Mouse (Mus musculus): ENCODE data around the gene Dnm3. TPM values are rescaled to one million over a fixed set of nuclear protein-coding genes. Genes with fewer than 3 reads are reported as not detected.

Dnm3 gene
- polyA plus RNA-seq, 1 experiment from 2014 or later: 7.2 TPM

DNA sequence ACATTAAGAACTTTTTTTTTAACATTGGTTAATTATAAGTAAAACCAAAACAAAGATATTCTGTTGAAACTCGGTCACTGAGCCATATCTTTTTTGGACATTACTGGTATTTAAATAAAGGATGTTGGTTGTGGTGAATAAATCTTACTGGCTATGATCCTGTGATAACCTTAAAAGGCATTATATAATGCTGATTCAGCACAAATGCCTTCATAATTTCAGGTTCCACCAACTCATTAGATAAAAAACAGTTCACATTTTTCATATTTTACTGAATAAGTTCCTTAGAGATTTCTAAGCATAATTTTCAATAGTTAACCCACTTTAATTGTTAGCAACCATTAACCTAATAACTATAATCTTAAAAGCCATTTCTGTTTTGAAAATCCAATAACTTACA, 4.9 kb downstream of the Dnm3 start:
- Histone ChIP-seq H3K4me3 (ENCODE audit: low read depth, low read length) (no peak overlapping the region), H3K9me3 (ENCODE audit: control insufficient read depth, low read length) (no peaks in the 10 kb centered on the region), H3K9ac (ENCODE audit: low read length) (no peak overlapping the region), H3K36me3 (ENCODE audit: control insufficient read depth, insufficient read depth, low read length) (no peaks in the 10 kb centered on the region), H3K27ac (ENCODE audit: low read depth, low read length) (no peak overlapping the region), H3K4me1 (replicated peaks; ENCODE audit: control insufficient read depth, insufficient read depth, low read length) (peaks cover 3% of the 10 kb centered on the region), H3K27me3 (ENCODE audit: control insufficient read depth, insufficient read depth, low read length) (peaks cover 2% of the 10 kb centered on the region), H3K4me2 (ENCODE audit: low read depth, low read length, severe bottlenecking) (no peak overlapping the region)
- WGBS: 89% methylated on average over 1 of the region's 1 CpGs
- no peak for DNase-seq (ENCODE audit: low spot score)
- ATAC-seq (replicated peaks; ENCODE audit: low FRiP score): no peak

DNA sequence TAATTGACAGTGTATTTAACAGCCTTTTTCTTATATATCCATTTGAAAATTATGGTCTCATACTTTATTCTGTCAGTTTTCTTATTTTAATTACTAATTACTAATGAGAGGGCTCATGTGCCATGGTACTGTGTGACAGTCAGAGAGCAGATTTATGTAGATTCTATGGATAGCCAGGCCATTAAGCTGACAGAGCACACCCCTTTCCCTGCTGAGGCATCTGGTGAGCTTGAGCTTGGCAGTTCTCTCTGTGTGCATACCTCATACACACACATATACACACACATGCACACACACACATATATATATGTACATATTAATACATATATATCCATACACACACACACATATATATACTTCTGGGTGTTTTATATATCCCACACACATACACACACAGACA, 6.7 kb downstream of the Dnm3 start:
- Histone ChIP-seq H3K9me3 (ENCODE audit: control insufficient read depth, low read length) (no peaks in the 10 kb centered on the region), H3K4me2 (ENCODE audit: low read depth, low read length, severe bottlenecking) (no peak overlapping the region), H3K9ac (ENCODE audit: low read length) (no peak overlapping the region), H3K4me3 (ENCODE audit: low read depth, low read length) (no peak overlapping the region), H3K27ac (ENCODE audit: low read depth, low read length) (no peak overlapping the region), H3K4me1 (replicated peaks; ENCODE audit: control insufficient read depth, insufficient read depth, low read length) (peaks cover under 1% of the 10 kb centered on the region; the same call in 1 of the 2 replicates), H3K36me3 (ENCODE audit: control insufficient read depth, insufficient read depth, low read length) (no peaks in the 10 kb centered on the region), H3K27me3 (ENCODE audit: control insufficient read depth, insufficient read depth, low read length) (peaks cover under 1% of the 10 kb centered on the region; the same call in 1 of the 2 replicates)
- ATAC-seq (replicated peaks; ENCODE audit: low FRiP score) (no peak), DNase-seq (ENCODE audit: low spot score) (no peak)

DNA sequence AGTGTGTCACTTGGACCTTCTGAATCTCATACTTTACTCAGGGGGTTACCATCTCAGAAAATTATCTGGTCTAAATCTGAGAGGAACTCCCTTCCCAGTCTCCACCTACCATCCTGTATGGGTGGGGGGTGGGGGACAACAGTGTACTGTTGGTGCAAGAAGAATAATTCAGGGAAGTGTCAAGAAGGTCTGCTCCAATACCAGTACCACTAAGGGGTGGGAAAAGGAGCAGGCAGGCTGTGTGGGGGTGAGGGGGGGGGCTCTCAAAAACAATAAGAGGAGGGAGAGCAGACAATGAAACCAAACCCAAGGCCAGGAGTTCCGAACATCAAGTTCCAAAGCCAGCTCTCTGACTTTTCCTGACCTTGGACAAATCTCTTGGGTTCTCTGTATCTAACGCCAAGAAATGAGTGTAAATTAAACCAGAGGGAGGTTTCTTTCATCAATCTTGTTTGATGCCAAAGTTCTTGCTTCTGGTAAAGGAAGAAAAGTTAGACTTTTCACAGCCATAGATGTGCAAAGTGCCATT, 8.0 kb downstream of the Dnm3 start:
- no peaks in the 10 kb centered on the region for H3K36me3 ChIP-seq (ENCODE audit: control insufficient read depth, insufficient read depth, low read length)
- H3K9ac ChIP-seq (ENCODE audit: low read length): no peak overlapping the region
- no peak overlapping the region for H3K4me3 ChIP-seq (ENCODE audit: low read depth, low read length)
- H3K9me3 ChIP-seq (ENCODE audit: control insufficient read depth, low read length): no peaks in the 10 kb centered on the region
- DNase-seq (ENCODE audit: low spot score) (no peak), ATAC-seq (replicated peaks; ENCODE audit: low FRiP score) (no peak)
- no peak overlapping the region for H3K4me2 ChIP-seq (ENCODE audit: low read depth, low read length, severe bottlenecking)
- H3K4me1 ChIP-seq (replicated peaks; ENCODE audit: control insufficient read depth, insufficient read depth, low read length): no peaks in the 10 kb centered on the region
- H3K27ac ChIP-seq (ENCODE audit: low read depth, low read length): no peak overlapping the region
- no peaks in the 10 kb centered on the region for H3K27me3 ChIP-seq (ENCODE audit: control insufficient read depth, insufficient read depth, low read length)
- 68% methylated on average over 2 of the region's 2 CpGs for WGBS

DNA sequence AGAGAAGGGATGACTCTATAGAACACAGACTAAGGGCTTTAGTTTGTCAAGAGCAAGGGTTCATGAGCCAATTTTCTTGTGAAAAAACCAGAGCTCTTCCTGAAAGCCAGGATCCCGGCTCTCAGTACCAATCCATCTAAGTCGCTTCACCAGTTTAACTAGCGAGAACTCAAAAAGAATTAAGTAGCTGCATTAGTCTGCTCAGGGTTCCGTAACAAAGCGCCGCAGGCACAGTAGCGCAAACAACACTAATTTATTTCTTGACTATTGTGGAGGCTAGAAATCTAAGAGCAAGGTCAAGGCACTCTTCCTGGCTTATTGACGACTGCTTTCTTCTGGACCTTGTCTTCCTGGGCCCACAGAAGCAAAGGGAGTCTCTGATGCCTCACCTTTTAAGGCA, 14.2 kb downstream of the Dnm3 start:
- Histone ChIP-seq H3K4me3 (ENCODE audit: low read depth, low read length) (no peak overlapping the region), H3K27ac (ENCODE audit: low read depth, low read length) (no peak overlapping the region), H3K9ac (ENCODE audit: low read length) (no peak overlapping the region), H3K36me3 (ENCODE audit: control insufficient read depth, insufficient read depth, low read length) (no peaks in the 10 kb centered on the region), H3K9me3 (ENCODE audit: control insufficient read depth, low read length) (no peaks in the 10 kb centered on the region), H3K27me3 (ENCODE audit: control insufficient read depth, insufficient read depth, low read length) (no peaks in the 10 kb centered on the region), H3K4me2 (ENCODE audit: low read depth, low read length, severe bottlenecking) (no peak overlapping the region), H3K4me1 (replicated peaks; ENCODE audit: control insufficient read depth, insufficient read depth, low read length) (no peaks in the 10 kb centered on the region)
- WGBS: 91% methylated on average over 8 of the region's 8 CpGs
- ATAC-seq (replicated peaks; ENCODE audit: low FRiP score): no peak
- no peak for DNase-seq (ENCODE audit: low spot score)

DNA sequence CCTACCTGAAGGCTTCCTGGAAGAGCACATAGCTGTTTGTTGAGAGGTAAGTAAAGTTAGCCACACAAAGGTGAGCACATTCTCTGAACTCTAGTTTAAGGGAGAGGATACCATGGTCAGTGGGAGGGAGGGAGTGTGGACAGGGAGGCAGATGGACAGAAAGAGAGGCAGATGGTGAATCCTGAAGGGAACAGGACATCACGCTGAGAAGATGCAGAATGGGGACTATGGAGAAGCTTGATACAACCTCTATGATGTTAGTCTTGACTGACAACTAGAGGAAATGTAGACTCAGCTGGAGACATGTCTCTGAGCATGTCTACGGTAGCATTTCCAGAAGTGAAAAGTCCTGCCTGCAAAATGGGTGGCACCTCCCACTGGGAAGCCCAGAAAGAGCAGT, 19.1 kb downstream of the Dnm3 start:
- H3K4me1 ChIP-seq (replicated peaks; ENCODE audit: control insufficient read depth, insufficient read depth, low read length): no peaks in the 10 kb centered on the region
- WGBS: 83% methylated on average over 2 of the region's 2 CpGs
- no peak for ATAC-seq (replicated peaks; ENCODE audit: low FRiP score)

DNA sequence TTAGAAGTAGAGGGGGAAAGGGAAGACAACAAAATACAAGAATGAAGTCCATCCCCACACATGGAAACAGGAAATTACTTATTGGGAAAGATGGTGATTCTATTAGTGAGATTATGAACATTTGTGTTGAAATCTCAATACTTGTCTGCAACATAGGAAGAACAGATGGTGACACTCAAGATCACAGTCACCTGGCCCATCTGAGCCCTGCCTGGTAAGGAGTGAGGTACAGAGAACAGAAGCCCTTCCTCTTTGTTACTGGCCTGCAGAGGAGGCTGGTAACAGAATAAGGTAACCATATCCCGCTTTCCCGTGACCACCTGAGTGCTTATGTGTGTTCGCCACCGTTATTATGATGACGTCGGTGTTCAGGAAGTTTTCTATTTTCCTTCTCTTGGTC, 21.0 kb downstream of the Dnm3 start:
- Histone ChIP-seq H3K4me3 (ENCODE audit: low read depth, low read length) (no peak overlapping the region), H3K9ac (ENCODE audit: low read length) (no peak overlapping the region), H3K9me3 (ENCODE audit: control insufficient read depth, low read length) (no peaks in the 10 kb centered on the region), H3K27ac (ENCODE audit: low read depth, low read length) (no peak overlapping the region), H3K36me3 (ENCODE audit: control insufficient read depth, insufficient read depth, low read length) (no peaks in the 10 kb centered on the region), H3K4me1 (replicated peaks; ENCODE audit: control insufficient read depth, insufficient read depth, low read length) (no peaks in the 10 kb centered on the region), H3K4me2 (ENCODE audit: low read depth, low read length, severe bottlenecking) (no peak overlapping the region), H3K27me3 (ENCODE audit: control insufficient read depth, insufficient read depth, low read length) (no peaks in the 10 kb centered on the region)
- 95% methylated on average over 6 of the region's 6 CpGs for WGBS
- no peak for DNase-seq (ENCODE audit: low spot score)
- no peak for ATAC-seq (replicated peaks; ENCODE audit: low FRiP score)

More for the DNA sequence above, 19.1 kb downstream of the Dnm3 start:
- Histone ChIP-seq H3K4me2 (ENCODE audit: low read depth, low read length, severe bottlenecking) (no peak overlapping the region), H3K4me3 (ENCODE audit: low read depth, low read length) (no peak overlapping the region), H3K36me3 (ENCODE audit: control insufficient read depth, insufficient read depth, low read length) (no peaks in the 10 kb centered on the region), H3K27ac (ENCODE audit: low read depth, low read length) (no peak overlapping the region), H3K27me3 (ENCODE audit: control insufficient read depth, insufficient read depth, low read length) (no peaks in the 10 kb centered on the region), H3K9ac (ENCODE audit: low read length) (no peak overlapping the region), H3K9me3 (ENCODE audit: control insufficient read depth, low read length) (no peaks in the 10 kb centered on the region)
- no peak for DNase-seq (ENCODE audit: low spot score)

DNA sequence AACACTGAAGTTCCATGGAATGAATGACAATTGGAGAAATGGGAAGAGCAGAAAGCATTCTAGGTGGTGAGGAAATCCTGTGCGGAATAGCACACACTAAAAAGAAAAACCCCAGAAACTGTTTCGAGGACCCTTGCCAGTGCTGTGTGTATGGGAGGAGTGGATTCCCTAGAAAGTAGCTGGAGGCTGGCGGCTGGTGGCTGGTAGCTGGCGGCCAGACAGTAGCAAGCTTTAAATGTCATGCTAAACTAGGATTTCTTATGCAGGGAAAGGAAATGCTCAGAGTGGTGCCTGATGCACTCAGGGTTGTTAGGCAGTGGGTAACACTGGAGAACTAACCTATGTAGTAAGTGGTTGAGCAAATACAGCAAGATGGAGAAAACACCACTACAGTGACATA, 21.4 kb downstream of the Dnm3 start:
- Histone ChIP-seq H3K36me3 (ENCODE audit: control insufficient read depth, insufficient read depth, low read length) (no peaks in the 10 kb centered on the region), H3K4me2 (ENCODE audit: low read depth, low read length, severe bottlenecking) (no peak overlapping the region), H3K27me3 (ENCODE audit: control insufficient read depth, insufficient read depth, low read length) (no peaks in the 10 kb centered on the region), H3K9me3 (ENCODE audit: control insufficient read depth, low read length) (no peaks in the 10 kb centered on the region), H3K27ac (ENCODE audit: low read depth, low read length) (no peak overlapping the region), H3K4me1 (replicated peaks; ENCODE audit: control insufficient read depth, insufficient read depth, low read length) (no peaks in the 10 kb centered on the region), H3K9ac (ENCODE audit: low read length) (no peak overlapping the region), H3K4me3 (ENCODE audit: low read depth, low read length) (no peak overlapping the region)
- WGBS: 89% methylated on average over 4 of the region's 4 CpGs
- no peak for ATAC-seq (replicated peaks; ENCODE audit: low FRiP score)
- DNase-seq (ENCODE audit: low spot score): no peak

DNA sequence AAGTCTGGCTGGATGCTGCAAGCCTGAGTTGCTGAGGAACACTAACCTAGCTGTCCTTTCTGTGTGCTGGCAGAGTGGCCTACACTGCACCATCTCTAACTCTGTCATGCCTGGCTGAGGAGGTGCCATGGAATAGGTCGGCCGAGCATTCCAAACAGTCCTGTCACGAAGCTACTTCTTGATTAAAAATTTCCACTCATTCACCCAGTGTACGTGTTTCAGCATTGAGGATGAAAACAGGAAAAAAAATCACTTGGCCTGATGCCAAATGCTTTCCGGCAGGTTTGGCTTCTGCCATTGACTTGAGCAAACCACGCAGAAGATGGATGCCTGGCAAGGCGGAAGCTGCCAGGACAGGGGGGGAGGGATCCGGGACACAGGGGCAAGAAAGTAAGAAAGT, 24.3 kb downstream of the Dnm3 start:
- no peaks in the 10 kb centered on the region for H3K9me3 ChIP-seq (ENCODE audit: control insufficient read depth, low read length)
- no peaks in the 10 kb centered on the region for H3K4me1 ChIP-seq (replicated peaks; ENCODE audit: control insufficient read depth, insufficient read depth, low read length)
- no peak overlapping the region for H3K4me2 ChIP-seq (ENCODE audit: low read depth, low read length, severe bottlenecking)
- peak; percentile 55 for DNase-seq (ENCODE audit: low spot score)
- no peak overlapping the region for H3K27ac ChIP-seq (ENCODE audit: low read depth, low read length)
- no peaks in the 10 kb centered on the region for H3K36me3 ChIP-seq (ENCODE audit: control insufficient read depth, insufficient read depth, low read length)
- 71% methylated on average over 8 of the region's 8 CpGs for WGBS
- H3K9ac ChIP-seq (ENCODE audit: low read length): no peak overlapping the region
- ATAC-seq (replicated peaks; ENCODE audit: low FRiP score): peak; percentile 39; the same call in 1 of the 2 replicates
- no peak overlapping the region for H3K4me3 ChIP-seq (ENCODE audit: low read depth, low read length)
- no peaks in the 10 kb centered on the region for H3K27me3 ChIP-seq (ENCODE audit: control insufficient read depth, insufficient read depth, low read length)

DNA sequence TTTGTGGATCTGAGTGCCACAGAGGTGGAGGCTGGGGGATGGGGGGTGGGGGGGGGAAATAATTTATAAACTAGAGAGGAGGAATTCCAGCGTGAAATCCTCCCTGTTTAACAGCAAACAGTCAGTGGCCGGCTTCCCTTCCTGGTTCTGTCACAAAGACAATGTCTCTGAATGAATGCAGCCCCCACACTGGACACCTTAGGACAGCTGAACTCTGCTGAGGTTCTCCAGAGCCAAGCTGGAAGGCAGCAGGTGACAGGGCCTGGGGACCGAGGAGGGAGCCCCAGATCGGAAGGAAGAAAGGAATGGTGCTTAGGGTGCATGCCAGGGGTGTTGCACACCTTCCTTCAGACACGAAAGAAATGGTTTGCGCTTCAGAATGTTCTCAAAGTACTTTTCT, 24.8 kb downstream of the Dnm3 start:
- ATAC-seq (replicated peaks; ENCODE audit: low FRiP score) (no peak), DNase-seq (ENCODE audit: low spot score) (no peak)
- Histone ChIP-seq H3K4me3 (ENCODE audit: low read depth, low read length) (no peak overlapping the region), H3K4me2 (ENCODE audit: low read depth, low read length, severe bottlenecking) (no peak overlapping the region), H3K27me3 (ENCODE audit: control insufficient read depth, insufficient read depth, low read length) (no peaks in the 10 kb centered on the region), H3K9ac (ENCODE audit: low read length) (no peak overlapping the region), H3K4me1 (replicated peaks; ENCODE audit: control insufficient read depth, insufficient read depth, low read length) (no peaks in the 10 kb centered on the region), H3K36me3 (ENCODE audit: control insufficient read depth, insufficient read depth, low read length) (no peaks in the 10 kb centered on the region), H3K9me3 (ENCODE audit: control insufficient read depth, low read length) (no peaks in the 10 kb centered on the region), H3K27ac (ENCODE audit: low read depth, low read length) (no peak overlapping the region)
- WGBS: 77% methylated on average over 6 of the region's 6 CpGs

Measured in forebrain, embryonic 11.5 days (tissue).